Mouse (Mus musculus) CH12.LX (cell line): Measurements from ENCODE around the gene Cwf19l1. TPM values are rescaled to one million over a fixed set of nuclear protein-coding genes. Genes with fewer than 3 reads are reported as not detected.

ENCODE experiments used
- DNase-seq: peaks from one replicate; pipeline ENCODE4 v3.0.0-alpha.2; 2013; ENCODE audit errors: extremely low read depth
- H3K27ac ChIP-seq: 2 replicates; pipeline ENCODE4 v1.5.1; 2012; ENCODE audit warnings: low read depth, mild to moderate bottlenecking, control low read depth, moderate library complexity; ENCODE audit not compliant: insufficient read depth
- H3K27me3 ChIP-seq: replicated peaks from 2 replicates; pipeline ENCODE3; 2012; ENCODE audit warnings: inconsistent platforms
- H3K36me3 ChIP-seq, 2 experiments: replicated peaks in 1 of 2; 2 replicates each; pipeline versions ENCODE3 to v1.6.1; 2012; ENCODE audit warnings: inconsistent platforms in 1 of 2, low read length in 1 of 2, mild to moderate bottlenecking in 1 of 2, mixed read lengths in 1 of 2, moderate library complexity in 1 of 2; ENCODE audit not compliant: control insufficient read depth in 1 of 2, insufficient read depth in 1 of 2
- H3K4me1 ChIP-seq, 2 experiments: 2 replicates each; pipeline ENCODE4 v1.6.1; 2012; ENCODE audit warnings: inconsistent platforms in 1 of 2, moderate library complexity in 1 of 2; ENCODE audit not compliant: insufficient read depth in 2 of 2, control insufficient read depth in 1 of 2
- H3K4me2 ChIP-seq: 2 replicates; pipeline ENCODE4 v1.6.1; 2012; ENCODE audit warnings: low read depth, mild to moderate bottlenecking, control low read depth; ENCODE audit not compliant: poor library complexity, insufficient read depth, severe bottlenecking
- H3K4me3 ChIP-seq, 3 experiments: fragments of 150-350 bp in 1 of 3; sonication (generic) in 1 of 3; replicated peaks in 1 of 3; 2 replicates each; pipeline versions ENCODE3 to v1.5.1; 2011 to 2012; ENCODE audit warnings: low read depth in 2 of 3, low read length in 2 of 3, mild to moderate bottlenecking in 2 of 3, moderate library complexity in 2 of 3, control low read depth in 1 of 3, improper control_type of control experiment in 1 of 3, inconsistent platforms in 1 of 3, mixed read lengths in 1 of 3; ENCODE audit not compliant: poor library complexity in 1 of 3
- H3K79me2 ChIP-seq: replicated peaks from 2 replicates; pipeline ENCODE4 v1.6.1; 2012; ENCODE audit warnings: mild to moderate bottlenecking, moderate library complexity; ENCODE audit not compliant: control insufficient read depth, poor library complexity, insufficient read depth, severe bottlenecking; ENCODE audit errors: extremely low read depth
- H3K9ac ChIP-seq: 2 replicates; pipeline ENCODE4 v1.6.1; 2012; ENCODE audit warnings: low read depth, mild to moderate bottlenecking, control low read depth, moderate library complexity; ENCODE audit not compliant: insufficient read depth
- H3K9me3 ChIP-seq: replicated peaks from 2 replicates; pipeline ENCODE3; 2012; ENCODE audit warnings: low read length, inconsistent platforms, mixed read lengths
- BHLHE40 ChIP-seq: IDR thresholded peaks from 2 replicates; pipeline ENCODE4 v1.6.1; 2011; ENCODE audit warnings: mild to moderate bottlenecking, low read depth, low read length, improper control_type of control experiment
- CTCF ChIP-seq, 2 experiments: IDR thresholded peaks in 1 of 2; conservative IDR thresholded peaks in 1 of 2; 2 replicates each; pipeline ENCODE4 v1.5.1; 2011 to 2012; ENCODE audit warnings: low read depth in 2 of 2, low read length in 2 of 2, improper control_type of control experiment in 1 of 2, inconsistent platforms in 1 of 2, mild to moderate bottlenecking in 1 of 2, moderate library complexity in 1 of 2
- E2F4 ChIP-seq: IDR thresholded peaks from 2 replicates; pipeline ENCODE4 v1.6.1; 2011; ENCODE audit warnings: low read depth, low read length, improper control_type of control experiment; ENCODE audit not compliant: insufficient replicate concordance
- EP300 ChIP-seq: IDR thresholded peaks from 2 replicates; pipeline ENCODE4 v1.6.1; 2011; ENCODE audit warnings: low read length, improper control_type of control experiment
- IRF4 ChIP-seq: IDR thresholded peaks from 2 replicates; pipeline ENCODE4 v1.6.1; 2014; ENCODE audit warnings: low read depth, mild to moderate bottlenecking, inconsistent platforms, low read length, improper control_type of control experiment
- JUN ChIP-seq: IDR thresholded peaks from 2 replicates; pipeline ENCODE4 v1.6.1; 2011; ENCODE audit warnings: low read depth, mild to moderate bottlenecking, low read length, improper control_type of control experiment, moderate library complexity; ENCODE audit not compliant: insufficient read depth
- MAX ChIP-seq: IDR thresholded peaks from 2 replicates; pipeline ENCODE4 v1.6.1; 2011; ENCODE audit warnings: low read length, improper control_type of control experiment
- MEF2A ChIP-seq: IDR thresholded peaks from 2 replicates; pipeline ENCODE4 v1.6.1; 2014; ENCODE audit warnings: low read depth, mild to moderate bottlenecking, inconsistent platforms, low read length, improper control_type of control experiment, borderline replicate concordance
- NELFE ChIP-seq: IDR thresholded peaks from 2 replicates; pipeline ENCODE4 v1.6.1; 2011; ENCODE audit warnings: low read depth, low read length, improper control_type of control experiment
- NRF1 ChIP-seq: IDR thresholded peaks from 2 replicates; pipeline ENCODE4 v1.6.1; 2014; ENCODE audit warnings: low read depth, mild to moderate bottlenecking, inconsistent platforms, low read length, improper control_type of control experiment, moderate library complexity
- POLR2A ChIP-seq: IDR thresholded peaks from 2 replicates; pipeline ENCODE4 v1.6.1; 2011; ENCODE audit warnings: low read depth, mild to moderate bottlenecking, improper control_type of control experiment, low read length
- POLR2AphosphoS2 ChIP-seq: IDR thresholded peaks from 2 replicates; pipeline ENCODE4 v1.6.1; 2011; ENCODE audit warnings: low read depth, low read length, improper control_type of control experiment
- RCOR1 ChIP-seq: conservative IDR thresholded peaks from 2 replicates; pipeline ENCODE4 v1.6.1; 2012; ENCODE audit warnings: low read depth, mild to moderate bottlenecking, inconsistent platforms, low read length, improper control_type of control experiment
- SIN3A ChIP-seq: IDR thresholded peaks from 2 replicates; pipeline ENCODE4 v1.6.1; 2012; ENCODE audit warnings: low read length, improper control_type of control experiment, inconsistent platforms
- TBP ChIP-seq: conservative IDR thresholded peaks from 2 replicates; pipeline ENCODE4 v1.6.1; 2011; ENCODE audit warnings: low read depth, low read length, improper control_type of control experiment
- UBTF ChIP-seq: IDR thresholded peaks from 2 replicates; pipeline ENCODE4 v1.6.1; 2012; ENCODE audit warnings: low read depth, mild to moderate bottlenecking, inconsistent platforms, low read length, improper control_type of control experiment, moderate library complexity
- USF1 ChIP-seq: IDR thresholded peaks from 2 replicates; pipeline ENCODE4 v1.6.1; 2014; ENCODE audit warnings: low read depth, mild to moderate bottlenecking, inconsistent platforms, low read length, improper control_type of control experiment
- ZKSCAN1 ChIP-seq: IDR thresholded peaks from 2 replicates; pipeline ENCODE4 v1.6.1; 2012; ENCODE audit warnings: low read depth, inconsistent platforms, low read length, improper control_type of control experiment, borderline replicate concordance
- ZMIZ1 ChIP-seq: IDR thresholded peaks from 2 replicates; pipeline ENCODE4 v1.6.1; 2012; ENCODE audit warnings: low read depth, mild to moderate bottlenecking, inconsistent platforms, low read length, improper control_type of control experiment
- ZNF384 ChIP-seq: IDR thresholded peaks from 2 replicates; pipeline ENCODE4 v1.6.1; 2012; ENCODE audit warnings: low read depth, low read length, improper control_type of control experiment, inconsistent platforms
- dilution Hi-C: fragments of 300-500 bp; cut with MboI; formaldehyde crosslinking; loops from 2 replicates; pipeline ENCODE4 v1.14.3; 2020; ENCODE audit warnings: low sequenced_read_pairs; ENCODE audit not compliant: extremely low pct_unique_long_range_greater_than_20kb, extremely low pct_ligation_motif_present
- in situ Hi-C: fragments of 300-500 bp; cut with MboI; formaldehyde crosslinking; loops from 3 replicates; pipeline ENCODE4 v1.14.3; 2019; ENCODE audit warnings: low sequenced_read_pairs, low pct_ligation_motif_present, low pct_unique_long_range_greater_than_20kb, mixed read lengths
- polyA plus RNA-seq: library from polyadenylated mRNA; unstranded; fragments of >175 nt; gene quantifications from 2 replicates; pipeline ENCODE4 v1.2.1, GENCODE M21; 2012; ENCODE audit warnings: low read depth; ENCODE audit not compliant: insufficient read length
- total RNA-seq, 2 experiments: library from RNA; depleted of rRNA; stranded (reverse); fragments of 300-350 nt in 1 of 2; fragments of >200 nt in 1 of 2; gene quantifications; 2 replicates each; pipeline ENCODE4 v1.2.3; 2012 to 2014

The Cwf19l1 gene
- total and polyA plus RNA-seq, 3 experiments = 11.0 to 45.9 (median 30.4) TPM

DNA sequence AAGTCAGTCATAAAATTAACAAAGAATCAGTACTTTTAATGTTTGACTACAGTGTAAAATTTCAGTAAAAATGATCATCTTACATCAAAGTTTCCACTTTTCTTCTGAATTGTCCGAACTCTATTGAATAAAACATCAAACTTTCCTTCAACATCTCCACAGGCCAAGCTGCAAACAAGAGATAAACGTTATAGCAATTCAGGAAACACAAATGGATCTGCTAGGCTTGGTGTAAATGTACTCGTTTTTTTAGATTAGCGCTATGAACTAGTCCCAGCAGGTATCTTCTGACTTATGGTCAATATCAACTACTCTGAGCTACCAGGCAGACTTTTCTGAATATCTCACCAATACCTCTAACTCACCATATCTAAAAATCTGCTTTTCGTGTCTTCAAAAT lies 2.8 kb downstream of the Cwf19l1 start:
- DNase-seq = no peak
- Histone ChIP-seq H3K36me3 (peaks cover 26 to 58% of the 10 kb centered on the region in 2 experiments), H3K4me3 (no peak overlapping the region), H3K27me3 (no peaks in the 10 kb centered on the region), H3K9me3 (no peaks in the 10 kb centered on the region), H3K4me1 (peaks cover 3 to 14% of the 10 kb centered on the region in 2 experiments; a peak in 3 of 4 replicates), H3K4me2 (no peak overlapping the region), H3K79me2 (peaks cover 16% of the 10 kb centered on the region)
- dilution Hi-C loops = no loop called here
- TF ChIP-seq IRF4 (no peak), ZNF384 (no peak), NELFE (no peak), CTCF (conservative IDR thresholded peaks at IDR 0.05 in 1 of 2, IDR thresholded peaks at IDR 0.05 in 1 of 2; ENCODE audit: low read depth in 2 of 2, low read length in 2 of 2) (no peak), E2F4 (no peak), SIN3A (no peak), MEF2A (no peak), POLR2AphosphoS2 (no peak), MAX (no peak), BHLHE40 (no peak), USF1 (no peak)
- TF ChIP-seq, all 38 proteins: peak for 0
- in situ Hi-C loops = no loop called here
- Histone ChIP-seq H3K27ac (no peak overlapping the region), H3K9ac (no peak overlapping the region)

DNA sequence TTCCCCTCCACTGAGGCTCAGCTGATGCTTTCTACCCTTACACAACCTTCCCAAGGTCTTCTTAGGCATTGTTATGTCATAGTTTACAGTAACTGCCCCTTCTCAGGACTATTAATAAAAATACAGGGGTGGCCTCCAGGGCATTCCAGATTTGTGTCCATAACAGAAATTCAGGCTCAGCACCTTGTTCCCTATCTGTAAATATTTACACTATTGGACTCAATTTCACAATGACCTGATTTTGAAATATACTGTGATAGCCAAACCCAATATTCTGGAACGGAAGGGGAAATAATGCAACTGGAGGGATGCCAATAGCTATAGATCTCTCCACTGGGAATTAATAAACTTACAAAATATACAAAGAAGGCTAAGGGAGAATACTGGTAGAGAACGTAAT lies 7.1 kb downstream of the Cwf19l1 start:
- H3K4me2 ChIP-seq = no peak overlapping the region
- in situ Hi-C loops (no loop called here), dilution Hi-C loops (no loop called here)
- H3K9ac ChIP-seq = no peak overlapping the region
- no peaks in the 10 kb centered on the region for H3K9me3 ChIP-seq
- TF ChIP-seq CTCF (conservative IDR thresholded peaks at IDR 0.05 in 1 of 2, IDR thresholded peaks at IDR 0.05 in 1 of 2; ENCODE audit: low read depth in 2 of 2, low read length in 2 of 2) (no peak), NELFE (no peak), NRF1 (no peak), POLR2A (no peak), JUN (no peak), EP300 (no peak), TBP (no peak), IRF4 (no peak), SIN3A (no peak), UBTF (no peak), POLR2AphosphoS2 (no peak), ZKSCAN1 (no peak), ZMIZ1 (no peak), E2F4 (no peak), RCOR1 (no peak)
- no peak overlapping the region for H3K4me3 ChIP-seq
- peaks cover 58 to 93% of the 10 kb centered on the region in 2 experiments for H3K36me3 ChIP-seq
- DNase-seq = no peak
- H3K27ac ChIP-seq = no peak overlapping the region
- peaks cover under 1% of the 10 kb centered on the region; the same call in 1 of the 2 replicates for H3K79me2 ChIP-seq
- peaks cover 0 to 8% of the 10 kb centered on the region in 2 experiments; a peak in 2 of 4 replicates for H3K4me1 ChIP-seq
- H3K27me3 ChIP-seq = no peaks in the 10 kb centered on the region
